Mouse (Mus musculus): Measurements from ENCODE around the gene B3galnt2. TPM values are rescaled to one million over a fixed set of nuclear protein-coding genes. Genes with fewer than 3 reads are reported as not detected.
"Not testable (repeated sequence)": the region's sequence is repeated elsewhere in the genome, so short reads cannot be mapped to it uniquely, and the experiment has no call there.

The B3galnt2 gene
- polyA plus RNA-seq, 1 experiment = 46.4 TPM

GRCm38 (mm10) chr13:13965388-13965964, 11.2 kb downstream of the B3galnt2 start:
- no peak overlapping the region for H3K4me3 ChIP-seq (replicated peaks; ENCODE audit: extremely low read depth, low read depth, low read length)
- WGBS = 76% methylated on average over 19 of the region's 19 CpGs
- no peak for DNase-seq
- TF ChIP-seq POLR2A (IDR thresholded peaks at IDR 0.05; ENCODE audit: borderline replicate concordance, extremely low read depth, low read depth, low read length) (no peak), CTCF (IDR thresholded peaks at IDR 0.05; ENCODE audit: insufficient read depth, low read length) (no peak)
- peaks cover 2% of the 10 kb centered on the region; the same call in 1 of the 2 replicates for H3K4me1 ChIP-seq (ENCODE audit: control insufficient read depth, insufficient read depth, low read length)

- TF ChIP-seq POLR2A (IDR thresholded peaks at IDR 0.05; ENCODE audit: borderline replicate concordance, extremely low read depth, low read depth, low read length) (no peak), CTCF (IDR thresholded peaks at IDR 0.05; ENCODE audit: insufficient read depth, low read length) (no peak)
- Histone ChIP-seq H3K4me1 (ENCODE audit: control insufficient read depth, insufficient read depth, low read length) (peaks cover 2% of the 10 kb centered on the region; the same call in 1 of the 2 replicates), H3K4me3 (replicated peaks; ENCODE audit: extremely low read depth, low read depth, low read length) (no peak overlapping the region)
- WGBS = 56% methylated on average over 4 of the region's 4 CpGs
- DNase-seq = no peak
Measured at GRCm38 (mm10) chr13:13966172-13966571, 11.9 kb downstream of the B3galnt2 start.

- Histone ChIP-seq H3K4me1 (ENCODE audit: control insufficient read depth, insufficient read depth, low read length) (peaks cover 2% of the 10 kb centered on the region; the same call in 1 of the 2 replicates), H3K4me3 (replicated peaks; ENCODE audit: extremely low read depth, low read depth, low read length) (no peak overlapping the region)
- 62% methylated on average over 4 of the region's 4 CpGs for WGBS
- TF ChIP-seq POLR2A (IDR thresholded peaks at IDR 0.05; ENCODE audit: borderline replicate concordance, extremely low read depth, low read depth, low read length) (no peak), CTCF (IDR thresholded peaks at IDR 0.05; ENCODE audit: insufficient read depth, low read length) (no peak)
- DNase-seq = peak; percentile 38
Measured at GRCm38 (mm10) chr13:13968629-13969111, 14.4 kb downstream of the B3galnt2 start.

- TF ChIP-seq POLR2A (IDR thresholded peaks at IDR 0.05; ENCODE audit: borderline replicate concordance, extremely low read depth, low read depth, low read length) = no peak
- no peak for DNase-seq
- 64% methylated on average over 1 of the region's 1 CpGs for WGBS
- Histone ChIP-seq H3K4me1 (ENCODE audit: control insufficient read depth, insufficient read depth, low read length) (peaks cover 2% of the 10 kb centered on the region; the same call in 1 of the 2 replicates), H3K4me3 (replicated peaks; ENCODE audit: extremely low read depth, low read depth, low read length) (no peak overlapping the region)
Measured at GRCm38 (mm10) chr13:13969796-13970195, 15.5 kb downstream of the B3galnt2 start.

GRCm38 (mm10) chr13:13981842-13982241, 27.6 kb downstream of the B3galnt2 start:
- H3K4me1 ChIP-seq (ENCODE audit: control insufficient read depth, insufficient read depth, low read length); H3K4me3 ChIP-seq (replicated peaks; ENCODE audit: extremely low read depth, low read depth, low read length); DNase-seq: not testable (repeated sequence)
- 100% methylated on average over 1 of the region's 1 CpGs for WGBS

- Histone ChIP-seq H3K4me1 (ENCODE audit: control insufficient read depth, insufficient read depth, low read length) (no peaks in the 10 kb centered on the region), H3K4me3 (replicated peaks; ENCODE audit: extremely low read depth, low read depth, low read length) (no peak overlapping the region)
- 81% methylated on average over 6 of the region's 6 CpGs for WGBS
- no peak for TF ChIP-seq POLR2A (IDR thresholded peaks at IDR 0.05; ENCODE audit: borderline replicate concordance, extremely low read depth, low read depth, low read length)
- no peak for TF ChIP-seq CTCF (IDR thresholded peaks at IDR 0.05; ENCODE audit: insufficient read depth, low read length)
- DNase-seq = no peak
Measured at GRCm38 (mm10) chr13:13983523-13983922, 29.3 kb downstream of the B3galnt2 start.

GRCm38 (mm10) chr13:13989135-13989534, 34.9 kb downstream of the B3galnt2 start:
- DNase-seq = no peak
- TF ChIP-seq POLR2A (IDR thresholded peaks at IDR 0.05; ENCODE audit: borderline replicate concordance, extremely low read depth, low read depth, low read length) = no peak
- TF ChIP-seq CTCF (IDR thresholded peaks at IDR 0.05; ENCODE audit: insufficient read depth, low read length) = no peak
- Histone ChIP-seq H3K4me3 (replicated peaks; ENCODE audit: extremely low read depth, low read depth, low read length) (no peak overlapping the region), H3K4me1 (ENCODE audit: control insufficient read depth, insufficient read depth, low read length) (no peaks in the 10 kb centered on the region)
- 66% methylated on average over 2 of the region's 2 CpGs for WGBS

GRCm38 (mm10) chr13:13990391-13990790, 36.1 kb downstream of the B3galnt2 start:
- 76% methylated on average over 2 of the region's 2 CpGs for WGBS
- Histone ChIP-seq H3K4me1 (ENCODE audit: control insufficient read depth, insufficient read depth, low read length) (no peaks in the 10 kb centered on the region), H3K4me3 (replicated peaks; ENCODE audit: extremely low read depth, low read depth, low read length) (no peak overlapping the region)
- DNase-seq = no peak
- TF ChIP-seq CTCF (IDR thresholded peaks at IDR 0.05; ENCODE audit: insufficient read depth, low read length) (no peak), POLR2A (IDR thresholded peaks at IDR 0.05; ENCODE audit: borderline replicate concordance, extremely low read depth, low read depth, low read length) (no peak)

- H3K4me1 ChIP-seq (ENCODE audit: control insufficient read depth, insufficient read depth, low read length) = no peaks in the 10 kb centered on the region
- DNase-seq = no peak
- WGBS = 77% methylated on average over 3 of the region's 3 CpGs
- TF ChIP-seq CTCF (IDR thresholded peaks at IDR 0.05; ENCODE audit: insufficient read depth, low read length) (no peak), POLR2A (IDR thresholded peaks at IDR 0.05; ENCODE audit: borderline replicate concordance, extremely low read depth, low read depth, low read length) (no peak)
- no peak overlapping the region for H3K4me3 ChIP-seq (replicated peaks; ENCODE audit: extremely low read depth, low read depth, low read length)
Measured at GRCm38 (mm10) chr13:13993041-13993440, 38.8 kb downstream of the B3galnt2 start.

- WGBS = 84% methylated on average over 5 of the region's 5 CpGs
- TF ChIP-seq CTCF (IDR thresholded peaks at IDR 0.05; ENCODE audit: insufficient read depth, low read length) (no peak), POLR2A (IDR thresholded peaks at IDR 0.05; ENCODE audit: borderline replicate concordance, extremely low read depth, low read depth, low read length) (no peak)
Measured at GRCm38 (mm10) chr13:13995046-13995445, 40.8 kb downstream of the B3galnt2 start.

More at GRCm38 (mm10) chr13:13995046-13995445, 40.8 kb downstream of the B3galnt2 start:
- DNase-seq = no peak
- Histone ChIP-seq H3K4me3 (replicated peaks; ENCODE audit: extremely low read depth, low read depth, low read length) (no peak overlapping the region), H3K4me1 (ENCODE audit: control insufficient read depth, insufficient read depth, low read length) (no peaks in the 10 kb centered on the region)

Data from lung, adult 2 months (tissue).